Mouse (Mus musculus): ENCODE data around the gene Wwp2.
"Not testable (repeated sequence)": the region's sequence is repeated elsewhere in the genome, so short reads cannot be mapped to it uniquely, and the experiment has no call there.

Gene Wwp2

GRCm38 (mm10) chr8:107475613-107476012 lies 39.4 kb downstream of the Wwp2 start:
- no peak for DNase-seq (ENCODE audit: low read depth, low spot score)

DNA sequence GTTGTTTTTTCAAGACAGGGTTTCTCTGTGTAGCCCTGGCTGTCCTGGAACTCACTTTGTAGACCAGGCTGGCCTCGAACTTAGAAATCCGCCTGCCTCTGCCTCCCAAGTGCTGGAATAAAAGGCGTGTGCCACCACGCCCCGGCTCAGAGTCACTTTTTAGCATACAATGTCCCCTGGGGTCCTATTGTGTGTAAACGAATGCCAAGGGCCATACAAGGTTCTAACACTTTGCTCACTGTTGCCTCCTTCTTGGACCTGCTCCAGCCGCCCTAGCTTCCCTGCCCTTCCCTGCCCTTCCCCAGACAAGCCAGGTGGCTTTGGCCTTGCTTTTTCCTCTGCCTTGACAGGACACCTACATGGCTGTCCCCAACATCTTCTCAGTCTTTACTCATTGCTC lies 40.6 kb downstream of the Wwp2 start:
- not testable (repeated sequence) for DNase-seq (ENCODE audit: low read depth, low spot score)

DNA sequence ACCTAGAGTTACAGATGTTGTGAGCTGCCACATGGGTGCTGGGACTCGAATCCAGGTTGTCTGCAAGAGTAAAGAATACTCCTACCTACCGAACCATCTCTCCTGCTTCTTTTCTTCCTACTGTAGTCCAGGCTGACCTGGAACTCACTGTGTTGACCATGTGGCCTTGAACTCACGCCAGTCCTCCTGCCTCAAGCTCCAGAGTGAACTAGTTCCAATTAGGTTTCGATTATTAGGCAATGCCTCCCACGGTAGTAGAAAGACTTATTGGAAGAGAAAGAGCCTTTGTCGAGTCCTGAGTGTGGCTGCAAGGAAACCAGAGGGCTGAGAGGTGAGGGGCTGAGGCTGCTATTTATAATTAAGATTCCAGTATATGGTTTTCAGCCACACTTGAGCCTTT lies 42.6 kb downstream of the Wwp2 start:
- DNase-seq (ENCODE audit: low read depth, low spot score) = no peak

DNA sequence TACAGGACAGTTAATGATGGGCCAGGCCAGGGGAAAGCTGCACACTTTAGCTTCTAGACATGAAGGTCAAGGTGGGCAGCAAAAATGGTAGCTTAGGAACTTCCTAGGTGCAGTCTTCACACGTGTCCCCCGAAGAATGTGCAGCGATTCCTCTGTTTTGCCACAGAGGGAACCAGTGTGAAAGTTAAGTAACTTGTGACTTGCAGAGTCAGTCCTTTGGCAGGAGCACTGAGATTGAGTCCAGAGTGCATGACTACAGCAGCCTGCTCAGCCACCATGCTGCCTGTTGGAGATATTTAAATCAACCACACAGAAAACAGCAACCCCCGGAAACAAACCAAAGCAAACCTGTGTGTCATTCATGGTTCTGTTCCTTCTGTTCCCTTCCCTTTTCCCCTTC lies 44.3 kb downstream of the Wwp2 start:
- no peak for DNase-seq (ENCODE audit: low read depth, low spot score)

DNA sequence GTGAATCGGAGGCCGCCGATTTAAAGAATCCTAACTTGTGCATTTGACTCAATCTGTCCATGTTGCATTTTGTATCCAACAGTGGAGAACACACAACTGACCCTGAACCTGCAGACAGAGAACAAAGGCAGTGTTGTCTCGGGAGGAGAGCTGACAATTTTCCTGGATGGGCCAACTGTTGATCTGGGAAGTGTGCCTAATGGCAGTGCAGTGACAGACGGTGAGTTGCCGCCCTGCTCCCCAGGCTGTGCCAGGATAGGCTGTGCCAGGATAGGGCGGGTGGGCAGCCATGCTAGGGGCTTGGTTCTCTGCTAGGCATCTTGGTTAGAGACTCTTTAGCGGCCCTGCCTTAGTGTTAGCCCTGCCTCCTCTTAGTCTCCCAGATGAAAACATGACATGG lies 47.1 kb downstream of the Wwp2 start:
- no peak for DNase-seq (ENCODE audit: low read depth, low spot score)

GRCm38 (mm10) chr8:107484956-107485355 lies 48.8 kb downstream of the Wwp2 start:
- no peak for DNase-seq (ENCODE audit: low read depth, low spot score)

DNA sequence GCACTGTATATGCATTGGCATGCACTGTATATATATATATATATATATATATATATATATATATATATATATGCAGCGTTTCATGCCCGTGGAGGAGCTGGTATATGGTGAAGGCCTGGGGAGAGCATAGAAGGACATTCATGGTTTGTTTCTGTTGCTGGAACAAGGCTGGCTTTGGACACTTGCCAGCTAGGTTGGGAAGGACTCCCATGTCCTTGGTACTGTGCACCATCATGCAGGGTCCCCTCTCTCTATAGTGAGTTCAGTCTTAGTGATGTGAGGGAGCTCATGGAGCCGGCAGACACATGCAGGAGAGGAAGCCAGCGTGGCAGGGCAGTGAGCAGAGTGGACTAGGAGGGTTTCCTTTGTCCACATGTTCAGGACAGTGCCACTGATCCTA lies 52.4 kb downstream of the Wwp2 start:
- no peak for DNase-seq (ENCODE audit: low read depth, low spot score)

DNA sequence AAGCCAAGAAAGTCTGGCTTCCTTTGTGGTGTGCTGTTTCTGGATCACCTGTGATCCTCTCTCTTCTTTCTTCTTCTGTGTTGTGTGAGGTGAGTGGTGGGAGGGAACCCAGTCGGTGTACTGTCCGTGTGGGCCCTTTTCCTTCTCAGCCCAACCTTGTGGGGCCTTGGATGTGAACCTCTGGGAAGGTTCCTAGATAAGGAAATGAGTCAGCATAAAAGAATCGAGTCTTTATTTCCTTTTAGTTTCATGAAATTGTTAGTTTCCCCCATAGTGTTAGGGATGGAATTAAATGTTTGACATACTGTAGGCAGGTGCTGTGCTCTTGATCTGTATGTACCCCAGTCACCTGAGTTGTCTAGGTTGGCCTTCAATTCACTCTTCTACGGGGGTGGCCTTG lies 52.9 kb downstream of the Wwp2 start:
- no peak for DNase-seq (ENCODE audit: low read depth, low spot score)

GRCm38 (mm10) chr8:107489921-107490320 lies 53.8 kb downstream of the Wwp2 start:
- no peak for DNase-seq (ENCODE audit: low read depth, low spot score)

DNA sequence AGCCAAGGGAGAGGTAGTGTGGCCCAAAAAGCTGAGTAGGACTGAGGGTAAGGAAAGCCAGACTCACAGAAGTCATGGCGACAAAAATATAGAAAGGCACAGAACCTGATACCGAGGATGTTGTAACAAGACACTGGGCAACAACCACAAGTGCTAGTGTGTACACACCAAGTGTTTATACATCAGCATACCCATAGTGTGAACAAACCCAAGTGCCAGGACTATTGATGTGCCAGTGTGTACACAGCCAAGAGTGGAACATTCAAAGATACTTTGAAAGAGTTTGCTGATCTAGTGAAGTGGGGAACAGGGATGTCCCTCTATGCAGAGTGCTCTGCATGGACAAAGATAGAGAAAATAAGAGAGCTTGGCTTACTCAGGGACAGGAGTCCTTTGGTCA lies 54.5 kb downstream of the Wwp2 start:
- no peak for DNase-seq (ENCODE audit: low read depth, low spot score)

- no peak for DNase-seq (ENCODE audit: low read depth, low spot score)
Measured at GRCm38 (mm10) chr8:107491212-107491611, 55.0 kb downstream of the Wwp2 start.

- DNase-seq (ENCODE audit: low read depth, low spot score) = no peak
Measured at GRCm38 (mm10) chr8:107491831-107492230, 55.7 kb downstream of the Wwp2 start.

- DNase-seq (ENCODE audit: low read depth, low spot score) = no peak
Measured at GRCm38 (mm10) chr8:107492802-107493201, 56.6 kb downstream of the Wwp2 start.

- DNase-seq (ENCODE audit: low read depth, low spot score) = no peak
Measured at GRCm38 (mm10) chr8:107495425-107495824, 59.3 kb downstream of the Wwp2 start.

DNA sequence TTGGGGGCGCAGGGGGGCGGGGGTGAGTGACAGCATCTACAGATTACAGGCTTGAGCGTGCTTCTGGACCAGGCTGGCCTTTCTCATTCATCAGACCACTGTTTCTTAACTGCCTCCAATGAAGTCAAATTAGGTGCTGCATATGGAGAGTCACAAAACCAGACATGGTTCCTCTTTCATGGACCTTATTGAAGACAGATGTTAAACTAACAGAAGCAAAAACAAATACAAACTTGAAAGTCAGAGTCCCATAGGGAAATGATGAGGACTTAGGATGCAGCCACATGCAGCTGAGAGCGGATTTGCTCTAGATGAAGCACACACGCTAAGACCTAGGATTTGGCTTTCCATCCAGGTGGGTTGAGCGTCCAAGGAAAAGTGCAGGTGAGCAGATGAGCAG lies 61.5 kb downstream of the Wwp2 start:
- DNase-seq (ENCODE audit: low read depth, low spot score) = peak; percentile 70

- no peak for DNase-seq (ENCODE audit: low read depth, low spot score)
Measured at GRCm38 (mm10) chr8:107498390-107498789, 62.2 kb downstream of the Wwp2 start.

DNA sequence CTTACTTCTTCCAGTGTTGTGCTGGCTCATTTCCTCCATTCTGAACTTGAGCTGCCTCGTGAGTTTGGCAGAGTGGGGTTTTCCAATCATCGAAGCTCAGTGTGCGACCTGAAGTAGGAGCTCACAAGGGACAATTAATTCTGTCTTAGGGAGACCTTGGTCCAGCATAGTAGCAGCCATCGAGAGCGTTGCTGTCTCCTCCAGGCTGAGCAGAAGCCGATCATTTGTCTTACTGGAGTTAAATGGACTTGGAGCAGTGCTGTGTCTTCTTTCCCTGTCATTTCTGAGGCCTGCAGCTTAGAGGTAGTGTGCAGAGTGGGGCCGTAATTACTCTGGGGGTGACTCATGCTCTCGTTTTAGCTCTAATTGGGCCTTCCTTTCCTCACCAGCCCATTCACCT lies 62.6 kb downstream of the Wwp2 start:
- peak; percentile 64 for DNase-seq (ENCODE audit: low read depth, low spot score)

DNA sequence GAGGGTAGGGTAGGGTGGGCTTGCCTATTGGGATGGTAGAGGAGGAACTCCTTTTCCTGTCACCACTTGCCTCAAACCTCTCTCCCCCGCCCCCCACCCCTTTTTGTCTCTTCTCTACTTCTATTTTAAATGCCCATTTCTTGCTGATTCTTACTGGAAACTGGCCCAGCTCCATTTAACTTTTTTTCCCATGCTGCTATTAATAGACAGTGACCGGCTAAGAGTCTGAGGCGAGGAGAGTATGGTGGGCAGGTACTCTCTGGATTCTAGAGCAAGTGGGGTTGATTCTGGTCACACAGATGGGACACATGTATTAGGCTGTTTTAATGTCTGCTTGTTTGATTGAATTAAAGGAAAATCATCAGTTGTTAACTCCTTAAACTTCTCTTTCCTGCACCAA lies 63.4 kb downstream of the Wwp2 start:
- DNase-seq (ENCODE audit: low read depth, low spot score) = no peak

GRCm38 (mm10) chr8:107502407-107502806 lies 66.2 kb downstream of the Wwp2 start:
- DNase-seq (ENCODE audit: low read depth, low spot score) = no peak

GRCm38 (mm10) chr8:107502922-107503321 lies 66.8 kb downstream of the Wwp2 start:
- DNase-seq (ENCODE audit: low read depth, low spot score) = peak; percentile 84

GRCm38 (mm10) chr8:107503354-107503753 lies 67.2 kb downstream of the Wwp2 start:
- DNase-seq (ENCODE audit: low read depth, low spot score) = no peak

DNA sequence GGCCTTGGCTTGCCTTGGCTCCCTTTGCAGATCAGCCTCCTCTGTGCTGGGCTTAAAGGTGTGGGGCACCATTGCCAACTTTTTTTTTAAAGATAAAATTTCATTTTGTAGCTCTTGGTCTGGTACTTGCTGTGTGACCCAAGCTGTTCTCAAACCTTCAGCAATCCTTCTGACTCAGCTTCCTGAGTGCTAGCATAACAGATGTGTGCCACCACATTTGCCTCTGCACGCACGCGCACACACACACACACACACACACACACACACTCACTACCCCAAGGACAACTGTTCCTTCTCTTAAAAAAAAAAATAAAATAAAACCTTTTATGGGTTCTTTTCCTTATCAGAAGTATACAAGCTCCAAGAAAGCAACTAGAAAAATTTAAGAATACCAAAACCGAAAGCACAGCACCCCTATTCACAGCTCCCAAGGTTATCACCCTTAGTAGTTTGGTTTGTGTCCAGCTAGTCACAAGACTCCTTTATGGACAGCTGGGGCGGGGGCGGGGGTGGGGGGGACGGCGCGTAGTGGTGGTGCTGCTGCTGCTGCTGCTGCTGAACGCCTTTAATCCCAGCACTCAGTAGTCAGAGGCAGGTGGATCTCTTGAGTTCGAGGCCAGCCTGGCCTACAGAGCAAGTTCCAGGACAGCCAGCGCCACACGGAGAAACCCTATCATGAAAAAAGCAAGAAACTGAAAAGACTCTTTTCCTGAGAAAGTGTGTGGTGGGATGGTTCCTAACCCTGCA lies 68.2 kb downstream of the Wwp2 start:
- peak; percentile 61 for DNase-seq (ENCODE audit: low read depth, low spot score)

GRCm38 (mm10) chr8:107505271-107505670 lies 69.1 kb downstream of the Wwp2 start:
- no peak for DNase-seq (ENCODE audit: low read depth, low spot score)

DNA sequence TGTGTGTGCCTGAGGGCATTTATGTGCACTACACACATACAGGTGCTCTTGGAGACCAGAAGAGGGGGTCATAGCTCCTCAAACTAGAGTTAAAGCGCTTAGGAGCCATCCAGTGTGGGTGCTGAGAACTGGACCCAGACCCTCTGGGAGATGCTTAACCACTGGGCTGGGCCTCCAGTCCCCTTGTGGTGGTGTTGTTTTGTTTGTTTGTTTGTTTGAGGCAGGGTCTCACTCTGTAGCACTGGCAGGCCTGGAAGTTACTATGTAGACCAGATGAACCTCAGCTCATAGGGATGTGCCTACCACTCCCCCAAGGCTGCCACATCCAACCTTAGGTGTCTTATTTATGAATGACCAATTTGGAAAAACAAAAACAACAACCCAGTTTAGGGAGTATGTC lies 70.9 kb downstream of the Wwp2 start:
- DNase-seq (ENCODE audit: low read depth, low spot score) = no peak
